Mouse (Mus musculus): ENCODE results near the gene Msmb.
"Not testable (repeated sequence)": the region's sequence is repeated elsewhere in the genome, so short reads cannot be mapped to it uniquely, and the experiment has no call there.

The Msmb gene

DNA sequence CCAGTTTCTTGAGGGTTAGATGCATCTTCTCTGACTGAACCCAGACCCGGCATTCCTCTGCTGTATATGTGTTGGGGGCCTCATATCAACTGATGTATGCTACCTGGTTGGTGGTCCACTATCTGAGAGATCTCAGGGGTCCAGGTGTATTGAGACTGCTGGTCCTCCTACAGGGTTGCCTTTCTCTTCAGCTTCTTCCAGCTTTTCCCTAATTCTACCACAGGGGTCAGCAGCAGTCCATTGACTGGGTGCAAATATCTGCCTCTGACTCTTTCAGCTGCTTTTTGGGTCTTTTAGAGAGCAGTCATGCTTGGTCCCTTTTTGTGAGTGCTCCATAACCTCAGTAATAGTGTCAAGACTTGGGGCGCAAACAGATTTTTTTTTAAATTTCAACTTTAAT lies 9.0 kb downstream of the Msmb start:
- no peak for DNase-seq

DNA sequence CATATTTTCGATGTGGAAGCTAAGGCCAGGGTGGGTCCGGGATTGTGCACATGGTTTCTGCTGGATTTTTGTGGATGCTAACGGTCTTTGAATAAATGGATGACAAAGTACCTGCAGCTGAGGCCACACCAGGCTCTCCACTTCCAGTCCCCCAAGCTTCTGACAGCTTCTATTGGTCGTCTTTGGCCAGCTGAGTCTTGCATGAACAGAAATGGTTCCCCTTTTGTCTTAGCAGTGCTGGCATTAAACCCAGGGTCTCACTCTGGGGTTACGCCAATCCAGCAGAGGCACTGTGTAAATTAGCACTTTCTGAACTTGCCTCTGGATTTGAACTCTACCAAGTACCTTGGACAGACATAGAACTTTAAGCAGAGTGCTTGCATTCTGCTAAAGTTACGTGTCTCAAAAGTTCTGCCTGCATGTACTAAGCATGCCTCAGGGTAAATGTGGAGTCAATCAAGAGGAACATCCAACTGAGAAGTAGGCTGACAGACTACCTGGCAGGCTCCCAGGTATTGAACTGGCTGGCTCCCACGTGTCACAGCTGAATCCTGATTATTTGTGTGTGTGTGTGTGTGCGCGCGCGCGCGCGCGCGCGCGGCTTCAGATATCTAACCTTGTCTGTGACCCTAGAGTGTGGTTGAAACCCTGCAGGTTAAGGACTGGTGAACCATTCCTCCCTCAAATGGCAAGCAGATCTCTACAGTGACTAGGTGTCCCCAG lies 10.6 kb downstream of the Msmb start:
- DNase-seq, result no peak

GRCm38 (mm10) chr14:32153156-32153555 lies 11.3 kb downstream of the Msmb start:
- no peak for DNase-seq

GRCm38 (mm10) chr14:32154758-32155157 lies 12.9 kb downstream of the Msmb start:
- no peak for DNase-seq

- DNase-seq, result no peak
Measured at GRCm38 (mm10) chr14:32159150-32159670, 17.4 kb downstream of the Msmb start.

DNA sequence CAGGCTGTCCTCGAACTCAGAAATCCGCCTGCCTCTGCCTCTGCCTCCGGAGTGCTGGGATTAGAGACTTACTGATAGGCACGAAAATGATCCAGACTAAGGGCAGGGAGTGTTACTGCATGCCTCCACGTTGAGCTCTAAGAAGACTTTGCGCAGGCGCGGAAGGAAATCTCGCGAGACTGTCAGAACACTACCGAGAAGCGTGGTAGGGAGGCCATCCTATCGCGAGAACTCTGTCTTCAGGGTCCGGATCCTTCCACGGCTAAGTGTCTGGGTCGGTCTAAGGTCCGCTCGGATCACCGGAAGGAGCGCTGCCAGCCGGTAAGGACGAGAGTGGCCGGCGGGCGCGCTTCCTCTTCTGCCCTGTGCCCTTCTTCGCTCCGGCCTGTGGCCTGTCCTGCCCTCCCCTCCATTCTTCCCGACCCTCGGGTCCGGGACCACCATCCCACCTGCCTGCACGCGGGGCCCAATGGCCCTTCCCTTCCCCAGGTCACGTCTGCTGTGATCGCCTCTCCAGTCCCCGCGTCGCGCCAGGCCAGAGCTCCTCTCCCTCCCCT lies 17.9 kb downstream of the Msmb start, which contains the start of gene Ncoa4:
Ncoa4 (plus strand) TSS at position 176 of the 557 bp plus-strand sequence.
- DNase-seq, result peak; percentile 99

DNA sequence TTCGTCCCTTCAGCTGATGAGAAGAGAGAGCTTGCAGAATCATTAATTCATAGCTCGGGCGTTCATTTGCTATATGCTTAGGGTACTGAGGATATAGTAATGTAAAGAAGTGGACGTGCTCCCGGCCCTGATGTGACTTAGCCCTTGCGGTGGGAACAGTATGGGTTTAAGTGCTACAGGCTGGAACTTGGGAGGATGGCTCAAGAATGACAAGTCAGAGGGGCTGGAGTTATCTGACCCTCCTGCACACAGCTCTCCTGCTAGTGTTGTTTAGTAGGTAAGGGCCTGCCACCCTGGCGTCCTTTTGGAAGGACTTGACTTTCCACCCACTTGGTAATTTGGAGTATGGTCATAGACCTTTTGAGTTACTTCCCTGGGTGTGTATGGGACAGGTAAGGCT lies 18.7 kb downstream of the Msmb start:
- no peak for DNase-seq

DNA sequence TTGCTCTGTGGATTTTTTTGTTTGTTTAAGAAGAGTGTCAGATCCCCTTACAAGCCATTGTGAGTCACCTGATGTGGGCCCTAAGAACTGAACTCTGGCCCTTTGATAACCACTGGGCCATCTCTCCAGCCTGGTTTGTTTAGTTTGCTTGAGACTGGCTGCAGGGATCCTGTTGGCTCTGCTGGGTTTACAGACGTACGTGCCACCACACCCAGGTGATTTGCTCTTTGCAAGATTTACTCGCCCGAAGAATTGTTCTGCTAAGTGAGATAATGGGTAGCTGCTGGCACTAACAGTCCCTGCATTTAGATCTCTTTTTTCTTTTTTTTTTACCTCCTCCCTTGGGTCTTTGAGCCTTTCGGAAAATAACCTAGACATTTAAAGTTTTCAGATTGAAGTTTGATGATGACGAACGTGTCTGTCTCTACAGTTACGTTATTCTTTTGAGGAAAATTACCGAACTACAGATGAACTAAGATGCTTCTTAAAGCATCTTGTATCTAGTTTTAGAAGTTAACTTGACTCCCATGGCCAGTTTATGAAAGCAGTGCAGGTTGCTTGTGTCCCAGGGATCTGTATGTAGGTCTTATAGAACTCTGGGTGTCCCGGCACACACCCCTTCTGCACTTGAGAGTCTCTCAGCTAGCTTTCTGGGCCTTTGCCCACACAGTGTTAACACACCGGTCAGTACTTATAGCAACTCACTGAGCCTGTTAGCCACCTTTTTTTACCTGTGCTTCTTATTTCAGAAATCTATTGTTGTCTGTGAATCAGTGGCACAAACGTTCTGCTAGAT lies 19.5 kb downstream of the Msmb start:
- no peak for DNase-seq

GRCm38 (mm10) chr14:32162231-32162630 lies 20.4 kb downstream of the Msmb start:
- no peak for DNase-seq

GRCm38 (mm10) chr14:32163203-32163888 lies 21.5 kb downstream of the Msmb start:
- DNase-seq, result no peak

GRCm38 (mm10) chr14:32164173-32165051 lies 22.6 kb downstream of the Msmb start:
- no peak for DNase-seq

DNA sequence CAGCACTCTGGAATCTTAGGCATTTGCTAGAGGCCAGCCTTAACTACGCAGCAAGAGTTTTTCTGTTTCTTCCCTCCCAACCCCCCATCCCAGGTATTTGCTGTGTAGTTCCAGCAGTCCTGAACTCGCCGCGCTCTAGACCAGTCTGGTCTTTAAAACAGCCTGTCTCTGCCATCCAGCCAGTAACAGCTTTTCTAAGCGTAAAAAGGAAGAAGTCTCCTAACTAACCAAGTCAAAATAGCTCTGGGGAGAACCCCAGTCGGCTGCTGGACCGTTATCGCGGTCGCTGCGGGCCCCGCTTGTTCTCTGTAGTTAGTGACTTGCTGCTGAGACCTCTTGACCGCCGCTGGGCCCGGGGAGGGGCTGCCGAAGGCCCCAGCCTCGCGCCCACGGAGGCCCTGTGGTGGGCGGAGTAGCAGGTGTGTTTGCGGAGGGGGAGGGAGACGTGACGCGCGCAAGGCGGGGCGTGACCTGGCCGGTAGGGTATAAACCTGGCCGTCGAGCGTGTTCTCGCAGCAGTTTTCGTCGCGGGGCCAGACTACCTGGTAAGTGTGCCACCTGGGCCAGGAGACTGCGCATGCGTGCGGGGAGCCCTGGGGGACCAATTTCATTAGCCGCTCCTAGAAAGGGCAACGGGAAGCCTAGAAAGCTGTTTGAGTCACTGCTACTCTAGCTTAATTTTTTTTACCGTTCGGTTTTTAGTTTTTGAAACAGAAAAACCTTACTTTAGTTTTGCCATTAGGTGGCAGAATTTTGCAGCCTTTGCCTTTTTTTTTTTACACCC lies 23.6 kb downstream of the Msmb start:
- DNase-seq, result peak; percentile 89

- no peak for DNase-seq
Measured at GRCm38 (mm10) chr14:32166062-32166441, 24.2 kb downstream of the Msmb start.

GRCm38 (mm10) chr14:32166840-32167239 lies 25.0 kb downstream of the Msmb start:
- DNase-seq, result no peak

GRCm38 (mm10) chr14:32167326-32167725 lies 25.5 kb downstream of the Msmb start:
- DNase-seq, result no peak

DNA sequence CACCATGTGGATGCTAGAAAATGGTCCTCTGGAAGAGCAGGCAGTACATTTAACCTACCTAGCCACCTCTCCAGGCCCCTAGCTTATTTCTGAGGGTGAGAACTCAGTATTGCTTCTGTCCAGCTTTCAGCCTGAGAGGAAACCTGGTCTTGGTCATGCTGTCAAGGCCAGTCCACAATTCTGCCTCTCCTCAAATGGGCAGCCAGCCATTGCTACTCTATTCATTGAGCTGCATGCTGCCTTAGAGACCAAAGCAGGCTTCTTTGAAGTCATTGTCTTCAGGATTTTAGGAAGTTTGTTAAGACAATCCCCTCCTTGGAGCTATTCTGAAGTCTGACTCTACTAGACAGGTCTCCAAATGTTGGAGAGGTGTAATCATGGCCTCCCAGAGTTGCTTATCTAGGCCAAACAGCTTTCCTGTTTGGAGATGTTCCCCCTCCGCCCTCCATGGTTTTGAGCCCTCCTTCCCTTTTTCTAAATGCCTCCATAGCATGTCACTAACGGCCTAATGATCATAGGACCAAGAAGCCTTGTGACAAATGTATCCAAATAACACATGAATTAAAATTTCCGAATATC lies 26.9 kb downstream of the Msmb start:
- no peak for DNase-seq

- no peak for DNase-seq
Measured at GRCm38 (mm10) chr14:32170137-32170536, 28.3 kb downstream of the Msmb start.

DNA sequence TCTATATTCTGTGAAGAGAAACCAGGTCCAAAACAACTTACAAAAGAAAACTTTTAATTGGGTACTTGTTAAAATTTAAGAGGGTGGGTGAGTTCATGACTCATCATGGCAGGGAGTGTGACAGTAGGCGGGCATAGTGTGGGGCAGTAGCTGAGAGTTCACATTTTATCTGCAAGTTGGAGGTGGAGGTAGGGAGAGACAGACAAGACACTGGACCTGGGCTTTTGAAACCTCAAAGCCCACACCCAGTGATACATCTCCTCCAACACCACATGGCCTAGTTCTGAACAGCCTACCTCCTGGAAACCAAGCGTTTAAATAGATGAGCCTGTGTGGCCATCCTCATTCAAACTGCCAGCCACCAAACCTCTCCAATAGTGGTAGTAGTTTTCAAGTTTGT lies 33.5 kb downstream of the Msmb start:
- DNase-seq, result no peak

- not testable (repeated sequence) for DNase-seq
Measured at GRCm38 (mm10) chr14:32176590-32176989, 34.8 kb downstream of the Msmb start.

- no peak for DNase-seq
Measured at GRCm38 (mm10) chr14:32179393-32180195, 37.8 kb downstream of the Msmb start.
